Mouse (Mus musculus) liver (tissue): ENCODE data around the gene Aph1b.
"Not testable (repeated sequence)": the region's sequence is repeated elsewhere in the genome, so short reads cannot be mapped to it uniquely, and the experiment has no call there.

Source experiments
- DNase-seq: peaks from one replicate; pipeline ENCODE4 v3.0.0-alpha.2; 2020; ENCODE audit warnings: mixed read lengths

The Aph1b gene

GRCm38 (mm10) chr9:66795464-66796324 lies at the start of gene Aph1b:
Gene Aph1b, minus strand, starts transcription at chr9:66795490.
- peak; percentile 99 for DNase-seq

GRCm38 (mm10) chr9:66835097-66835480 lies 39.8 kb upstream of the Aph1b start:
- peak; percentile 66 for DNase-seq

GRCm38 (mm10) chr9:66834318-66835096 lies 39.2 kb upstream of the Aph1b start, which contains the start of gene Aph1c:
Gene Aph1c, minus strand, starts transcription at chr9:66834726.
- DNase-seq: peak; percentile 100

- no peak for DNase-seq
Measured at GRCm38 (mm10) chr9:66833851-66834250, 38.6 kb upstream of the Aph1b start.

GRCm38 (mm10) chr9:66832366-66832908 lies 37.1 kb upstream of the Aph1b start:
- no peak for DNase-seq

- no peak for DNase-seq
Measured at GRCm38 (mm10) chr9:66825990-66826389, 30.7 kb upstream of the Aph1b start.

- DNase-seq: not testable (repeated sequence)
Measured at GRCm38 (mm10) chr9:66822255-66822654, 27.0 kb upstream of the Aph1b start.

- no peak for DNase-seq
Measured at GRCm38 (mm10) chr9:66820996-66821395, 25.7 kb upstream of the Aph1b start.

GRCm38 (mm10) chr9:66813392-66813791 lies 18.1 kb upstream of the Aph1b start:
- DNase-seq: no peak

- DNase-seq: not testable (repeated sequence)
Measured at GRCm38 (mm10) chr9:66805951-66806350, 10.7 kb upstream of the Aph1b start.

- peak; percentile 25 for DNase-seq
Measured at GRCm38 (mm10) chr9:66801947-66802346, 6.7 kb upstream of the Aph1b start.

- DNase-seq: no peak
Measured at GRCm38 (mm10) chr9:66796739-66797138, 1.4 kb upstream of the Aph1b start, which contains the start of gene Gm10647. Gene Gm10647, plus strand, starts transcription at chr9:66797039.

GRCm38 (mm10) chr9:66794629-66795463 lies 444 bp downstream of the Aph1b start:
- no peak for DNase-seq

- no peak for DNase-seq
Measured at GRCm38 (mm10) chr9:66787821-66788220, 7.5 kb downstream of the Aph1b start.

GRCm38 (mm10) chr9:66784552-66784951 lies 10.7 kb downstream of the Aph1b start:
- DNase-seq: not testable (repeated sequence)

GRCm38 (mm10) chr9:66770701-66771100 lies 24.6 kb downstream of the Aph1b start:
- DNase-seq: no peak

- DNase-seq: peak; percentile 10
Measured at GRCm38 (mm10) chr9:66769275-66769674, 26.0 kb downstream of the Aph1b start.

- DNase-seq: no peak
Measured at GRCm38 (mm10) chr9:66768721-66769120, 26.6 kb downstream of the Aph1b start.

- DNase-seq: no peak
Measured at GRCm38 (mm10) chr9:66760991-66761390, 34.3 kb downstream of the Aph1b start.

GRCm38 (mm10) chr9:66752849-66753248 lies 42.4 kb downstream of the Aph1b start:
- no peak for DNase-seq

GRCm38 (mm10) chr9:66748390-66748789 lies 46.9 kb downstream of the Aph1b start:
- DNase-seq: no peak

- no peak for DNase-seq
Measured at GRCm38 (mm10) chr9:66744531-66744930, 50.8 kb downstream of the Aph1b start.
